ENCODE assay signal across 9 mouse cellular contexts in genomic region chr3:138760685-138761119, GRCm38 (mm10). TPM values are rescaled to one million over a fixed set of nuclear protein-coding genes. Genes with fewer than 3 reads are reported as not detected.
A peak's percentile ranks its signal among the peaks of the same experiment; 100 is the strongest.
DNase-seq lines count a peak whose midpoint lies in the region; ATAC-seq lines count a peak whose summit lies in the region.
"Had no signal": no experiment of that assay in that cellular context is flagged by ENCODE, and none has a peak within 500 bp of the region (broad histone marks: within the 10 kb centered on the region; RNA-seq: fewer than 3 reads in every experiment).

No protein-coding gene starts in this region.

- H3K27ac ChIP-seq in forebrain, embryonic 10.5 days = peak overlapping the region; percentile 58; the same call in 1 of the 2 replicates
- no peak overlapping the region for H3K27ac ChIP-seq in forebrain, embryonic 11.5 days (ENCODE audit: low read depth, low read length)
- peak overlapping the region; percentile 51 for H3K27ac ChIP-seq in limb, embryonic 12.5 days

- no peak overlapping the region for H3K4me2 ChIP-seq in forebrain, embryonic 11.5 days (ENCODE audit: low read depth, low read length, severe bottlenecking)
- no peak overlapping the region for H3K4me2 ChIP-seq in limb, embryonic 12.5 days

- H3K9ac ChIP-seq in forebrain, embryonic 11.5 days (ENCODE audit: low read length) = no peak overlapping the region
- no peak overlapping the region for H3K9ac ChIP-seq in limb, embryonic 12.5 days (replicated peaks)

- peaks cover 35% of the 10 kb centered on the region for H3K4me1 ChIP-seq in forebrain, embryonic 10.5 days
- peaks cover 10% of the 10 kb centered on the region for H3K4me1 ChIP-seq in forebrain, embryonic 11.5 days (replicated peaks; ENCODE audit: control insufficient read depth, insufficient read depth, low read length)
- peaks cover 21% of the 10 kb centered on the region for H3K4me1 ChIP-seq in limb, embryonic 12.5 days (replicated peaks)

- H3K4me3 ChIP-seq in forebrain, embryonic 10.5 days = no peak overlapping the region
- no peak overlapping the region for H3K4me3 ChIP-seq in forebrain, embryonic 11.5 days (ENCODE audit: low read depth, low read length)
- no peak overlapping the region for H3K4me3 ChIP-seq in limb, embryonic 12.5 days (replicated peaks)

- DNase-seq in forebrain, embryonic 10.5 days (ENCODE audit: extremely low spot score, low spot score) = no peak
- DNase-seq in forebrain, embryonic 11.5 days (ENCODE audit: low spot score) = no peak
- peak; percentile 61 for DNase-seq in 3134 (ENCODE audit: extremely low read depth, insufficient read length, low spot score)
- peak; percentile 84 for DNase-seq in cerebellum, adult 9-11 months
- no peak for DNase-seq in heart, postnatal 4 days
- DNase-seq in thymus, adult 18-20 months = no peak
- no peak for DNase-seq in heart, postnatal 10 days

- peaks cover 17% of the 10 kb centered on the region; the same call in 1 of the 2 replicates for H3K36me3 ChIP-seq in forebrain, embryonic 10.5 days (replicated peaks)
- H3K36me3 ChIP-seq in forebrain, embryonic 11.5 days (ENCODE audit: control insufficient read depth, insufficient read depth, low read length) = no peaks in the 10 kb centered on the region
- H3K36me3 ChIP-seq in limb, embryonic 12.5 days = no peaks in the 10 kb centered on the region

- H3K27me3 ChIP-seq in forebrain, embryonic 10.5 days (ENCODE audit: poor library complexity, severe bottlenecking) = no peaks in the 10 kb centered on the region
- no peaks in the 10 kb centered on the region for H3K27me3 ChIP-seq in forebrain, embryonic 11.5 days (ENCODE audit: control insufficient read depth, insufficient read depth, low read length)
- H3K27me3 ChIP-seq in limb, embryonic 12.5 days = no peaks in the 10 kb centered on the region

- H3K9me3 ChIP-seq in forebrain, embryonic 10.5 days = no peaks in the 10 kb centered on the region
- H3K9me3 ChIP-seq in forebrain, embryonic 11.5 days (ENCODE audit: control insufficient read depth, low read length) = no peaks in the 10 kb centered on the region
- H3K9me3 ChIP-seq in limb, embryonic 12.5 days = no peaks in the 10 kb centered on the region

- WGBS in forebrain, embryonic 10.5 days = 69% methylated on average over 11 of the region's 11 CpGs
- 54% methylated on average over 11 of the region's 11 CpGs for WGBS in forebrain, embryonic 11.5 days
- 35% methylated on average over 11 of the region's 11 CpGs for whole genome bisulfite sequencing in limb, embryonic 12.5 days

- intact Hi-C loops in heart, postnatal 10 days (cut with DNase I) = no loop called here

- ATAC-seq in forebrain, embryonic 11.5 days (replicated peaks; ENCODE audit: low FRiP score) = no peak; the same call in 1 of the 2 replicates
- ATAC-seq in limb, embryonic 12.5 days (ENCODE audit: insufficient number of reproducible peaks, insufficient read depth, low FRiP score, low TSS enrichment, low read depth) = peak; percentile 35; the same call in 1 of the 2 replicates
- ATAC-seq: CD4-positive, CD25-positive, alpha-beta regulatory T cell, adult 4 months had no signal

RNA-seq across cellular contexts. Expression of gene Tspan5, which starts 18.7 kb away (rescaled TPM):
- polyA plus RNA-seq in forebrain, embryonic 10.5 days (2016; fragmentation: Nextera tagmentation; extraction: Ambion mirVana) = 25.3 and 25.7 TPM in 2 replicates
- polyA plus RNA-seq in forebrain, embryonic 11.5 days (2014; fragmentation: Nextera tagmentation; extraction: Ambion mirVana) = 43.4 and 48.5 TPM in 2 replicates
- 25.6 and 29.0 TPM in 2 replicates for polyA plus RNA-seq in limb, embryonic 12.5 days (2016; fragmentation: Nextera tagmentation; extraction: Ambion mirVana)
- 10 to 100 TPM; 11.5 to 11.6 TPM for total RNA-seq in heart, postnatal 4 days (2021)
- total RNA-seq in heart, postnatal 10 days (2021) = 10 to 100 TPM; 12.4 to 13.7 TPM

Comparison
In these comparisons a context has a peak if more than half of its experiments do, and no peak if none do; other contexts are left out.
1. DNase-seq: peak in 3134 (single experiment) and cerebellum, adult 9-11 months (single experiment); none in forebrain, embryonic 10.5 days (single experiment), forebrain, embryonic 11.5 days (single experiment), heart, postnatal 4 days (single experiment), thymus, adult 18-20 months (0 of 2) and heart, postnatal 10 days (0 of 2).